Mouse (Mus musculus): ENCODE measurements at regions not wholly inside any gene's neighbourhood (a gene's known extent, or its start where the extent isn't known, plus 50 kb on each side); places are given as distances from the start of the nearest gene placed in this dataset.

DNA sequence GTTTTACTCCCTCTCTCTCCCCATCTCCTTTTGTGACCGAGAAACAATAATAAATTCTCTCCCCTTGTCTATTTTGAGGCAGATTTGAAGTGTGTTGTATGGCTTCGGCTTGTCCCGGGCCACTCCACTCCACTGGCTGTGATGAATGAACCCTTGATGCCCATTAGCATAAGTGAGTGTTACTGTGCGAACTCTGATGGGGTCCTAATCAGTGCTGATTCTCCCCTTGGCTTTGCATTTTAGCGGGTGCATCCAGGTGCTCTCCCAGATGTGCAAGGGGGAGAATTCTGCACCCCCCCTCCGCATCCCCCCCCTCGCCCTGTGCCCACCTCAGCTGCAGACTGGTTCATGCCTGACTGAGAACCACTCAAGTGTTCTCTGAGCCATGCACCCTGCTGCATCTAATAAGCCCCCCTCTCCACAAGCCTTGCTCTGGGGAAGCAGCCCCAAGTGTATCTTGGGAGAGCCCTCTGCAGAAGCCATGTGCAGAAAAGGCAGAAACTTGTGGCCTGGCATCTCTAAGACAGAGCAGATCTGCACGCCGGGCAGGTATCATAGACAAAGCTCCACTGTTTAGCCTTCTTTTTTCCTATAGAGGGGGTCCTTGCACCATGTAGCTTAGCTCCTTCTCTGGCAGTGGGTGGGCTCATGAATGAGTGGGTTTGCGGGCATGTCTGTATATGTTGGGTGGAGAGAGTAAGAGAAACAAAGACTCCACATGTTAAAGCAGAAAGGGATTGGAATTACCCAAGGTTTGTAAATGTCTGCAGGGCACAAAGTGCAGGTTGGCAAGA is 507.5 kb downstream of the Slc4a3 start:
- peaks cover 14% of the 10 kb centered on the region for H3K4me1 ChIP-seq (replicated peaks)
- WGBS: 57% methylated on average over 10 of the region's 10 CpGs
- H3K27me3 ChIP-seq (ENCODE audit: insufficient read depth, poor library complexity, severe bottlenecking): no peaks in the 10 kb centered on the region
- DNase-seq (ENCODE audit: low spot score): no peak
- no peak overlapping the region for H3K4me3 ChIP-seq
- H3K9me3 ChIP-seq: no peaks in the 10 kb centered on the region
- H3K36me3 ChIP-seq: no peaks in the 10 kb centered on the region
- no peak overlapping the region for H3K27ac ChIP-seq

DNA sequence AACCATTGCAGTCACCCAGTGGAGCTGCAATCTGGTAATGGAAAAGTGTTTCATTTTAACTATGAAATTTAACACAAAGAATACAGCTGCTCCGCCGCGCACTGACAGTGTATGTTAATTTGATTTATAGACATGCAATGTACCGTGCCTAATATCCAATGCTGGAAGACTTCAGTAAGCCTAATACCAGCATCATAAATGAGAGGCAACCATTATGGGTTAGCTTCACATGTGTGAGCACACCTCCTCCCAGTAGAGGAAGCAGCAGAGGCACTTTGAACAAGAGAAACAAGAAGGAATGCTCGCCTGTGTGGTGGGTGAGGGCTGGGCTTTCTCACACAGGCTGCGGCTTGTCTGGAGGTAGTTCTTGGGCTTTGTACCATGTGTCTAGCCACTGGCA is 519.7 kb downstream of the Slc4a3 start:
- H3K27ac ChIP-seq: no peak overlapping the region
- WGBS: 76% methylated on average over 6 of the region's 6 CpGs
- no peaks in the 10 kb centered on the region for H3K9me3 ChIP-seq
- no peaks in the 10 kb centered on the region for H3K27me3 ChIP-seq (ENCODE audit: insufficient read depth, poor library complexity, severe bottlenecking)
- no peak overlapping the region for H3K4me3 ChIP-seq
- no peaks in the 10 kb centered on the region for H3K36me3 ChIP-seq
- 0 out of 2 replicates have a peak, but pooled peaks cover 4% of the 10 kb centered on the region for H3K4me1 ChIP-seq (replicated peaks)
- DNase-seq (ENCODE audit: low spot score): no peak

- H3K9me3 ChIP-seq: no peaks in the 10 kb centered on the region
Observed at GRCm38 (mm10) chr1:76070831-76071321, 524.8 kb downstream of the Slc4a3 start.

GRCm38 (mm10) chr1:76075213-76075612 is 529.1 kb downstream of the Slc4a3 start:
- H3K4me3 ChIP-seq: no peak overlapping the region
- H3K27me3 ChIP-seq (ENCODE audit: insufficient read depth, poor library complexity, severe bottlenecking): no peaks in the 10 kb centered on the region
- peaks cover 19% of the 10 kb centered on the region for H3K4me1 ChIP-seq (replicated peaks)
- no peak for DNase-seq (ENCODE audit: low spot score)
- WGBS: 86% methylated on average over 3 of the region's 3 CpGs
- no peaks in the 10 kb centered on the region for H3K9me3 ChIP-seq
- no peak overlapping the region for H3K27ac ChIP-seq
- no peaks in the 10 kb centered on the region for H3K36me3 ChIP-seq

More at GRCm38 (mm10) chr1:76070831-76071321, 524.8 kb downstream of the Slc4a3 start:
- Histone ChIP-seq H3K4me3 (no peak overlapping the region), H3K36me3 (no peaks in the 10 kb centered on the region), H3K4me1 (replicated peaks) (peaks cover 18% of the 10 kb centered on the region), H3K27ac (no peak overlapping the region), H3K27me3 (ENCODE audit: insufficient read depth, poor library complexity, severe bottlenecking) (no peaks in the 10 kb centered on the region)
- DNase-seq (ENCODE audit: low spot score): no peak
- WGBS: 81% methylated on average over 16 of the region's 16 CpGs

DNA sequence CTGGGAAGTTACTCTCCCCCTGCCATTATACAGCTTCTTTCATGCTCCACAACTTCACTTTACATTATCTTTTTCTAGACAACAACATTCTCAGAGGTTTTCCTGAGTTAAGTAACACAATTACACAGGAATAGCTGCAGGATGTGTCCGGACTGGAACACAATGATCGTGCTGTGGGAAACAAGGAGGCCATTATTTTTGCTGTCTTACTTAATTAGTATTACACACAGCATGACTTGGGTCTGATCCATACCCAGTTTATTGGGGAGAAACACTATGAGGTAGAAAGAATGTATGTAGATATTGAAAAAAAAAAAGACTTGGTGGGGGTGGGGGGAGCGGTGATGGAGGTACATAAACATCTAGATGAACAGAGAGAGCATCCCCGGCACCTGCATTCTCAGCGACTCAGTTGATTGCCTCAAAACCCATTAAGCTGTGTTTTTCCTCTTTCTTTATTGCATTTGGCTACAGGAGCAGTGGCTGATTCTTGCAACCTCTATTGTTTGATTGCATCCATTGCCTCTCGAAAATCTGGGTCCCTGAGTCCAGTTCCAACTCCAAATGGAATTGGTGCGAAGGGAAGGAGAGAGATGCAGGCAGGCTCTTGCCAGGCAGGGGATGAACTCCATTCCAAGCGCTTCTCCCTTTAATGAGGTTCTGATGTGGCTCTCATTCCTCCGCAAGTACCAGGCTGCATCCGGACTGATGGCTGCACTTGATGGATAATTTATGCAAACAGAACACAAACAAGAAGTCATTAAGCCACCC is 529.8 kb downstream of the Slc4a3 start:
- Histone ChIP-seq H3K9me3 (no peaks in the 10 kb centered on the region), H3K4me3 (no peak overlapping the region), H3K27ac (no peak overlapping the region), H3K36me3 (no peaks in the 10 kb centered on the region), H3K27me3 (ENCODE audit: insufficient read depth, poor library complexity, severe bottlenecking) (no peaks in the 10 kb centered on the region), H3K4me1 (replicated peaks) (peaks cover 19% of the 10 kb centered on the region)
- WGBS: 65% methylated on average over 10 of the region's 10 CpGs
- DNase-seq (ENCODE audit: low spot score): no peak

- H3K9me3 ChIP-seq: no peaks in the 10 kb centered on the region
- no peak for DNase-seq (ENCODE audit: low spot score)
- H3K36me3 ChIP-seq: no peaks in the 10 kb centered on the region
- WGBS: 75% methylated on average over 6 of the region's 6 CpGs
- H3K4me3 ChIP-seq: no peak overlapping the region
- no peaks in the 10 kb centered on the region for H3K27me3 ChIP-seq (ENCODE audit: insufficient read depth, poor library complexity, severe bottlenecking)
- H3K4me1 ChIP-seq (replicated peaks): peaks cover 15% of the 10 kb centered on the region
- H3K27ac ChIP-seq: no peak overlapping the region
Observed at GRCm38 (mm10) chr1:76080241-76080640, 534.2 kb downstream of the Slc4a3 start.

DNA sequence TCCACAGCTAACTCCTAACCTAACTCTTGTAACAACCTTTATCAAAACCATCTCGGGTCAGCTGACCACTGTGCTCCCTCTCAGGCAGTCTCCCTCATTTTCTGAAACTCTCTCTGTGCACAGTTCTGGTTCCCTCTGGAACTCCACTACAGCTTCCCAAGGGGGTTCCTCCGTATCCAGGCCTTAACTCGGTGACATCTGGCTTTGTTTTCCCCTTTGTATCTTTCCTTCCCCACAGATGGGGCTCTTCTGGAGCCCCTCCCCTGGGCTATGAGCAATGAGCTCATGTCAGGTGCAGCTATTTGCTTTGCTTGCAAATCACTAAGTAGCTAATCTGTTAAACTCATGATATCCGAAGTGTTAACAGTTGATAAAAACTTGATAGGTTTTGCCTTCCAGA is 535.6 kb downstream of the Slc4a3 start:
- WGBS: 54% methylated on average over 4 of the region's 4 CpGs
- H3K27ac ChIP-seq: no peak overlapping the region
- DNase-seq (ENCODE audit: low spot score): no peak

GRCm38 (mm10) chr1:76083273-76084036 is 537.4 kb downstream of the Slc4a3 start:
- DNase-seq (ENCODE audit: low spot score): no peak
- H3K9me3 ChIP-seq: no peaks in the 10 kb centered on the region
- H3K4me3 ChIP-seq: no peak overlapping the region
- H3K4me1 ChIP-seq (replicated peaks): peaks cover 5% of the 10 kb centered on the region
- H3K36me3 ChIP-seq: no peaks in the 10 kb centered on the region
- no peaks in the 10 kb centered on the region for H3K27me3 ChIP-seq (ENCODE audit: insufficient read depth, poor library complexity, severe bottlenecking)
- 94% methylated on average over 3 of the region's 3 CpGs for WGBS
- no peak overlapping the region for H3K27ac ChIP-seq

More for the DNA sequence above, 535.6 kb downstream of the Slc4a3 start:
- H3K4me3 ChIP-seq: no peak overlapping the region
- no peaks in the 10 kb centered on the region for H3K9me3 ChIP-seq
- H3K4me1 ChIP-seq (replicated peaks): peaks cover 5% of the 10 kb centered on the region
- no peaks in the 10 kb centered on the region for H3K27me3 ChIP-seq (ENCODE audit: insufficient read depth, poor library complexity, severe bottlenecking)
- no peaks in the 10 kb centered on the region for H3K36me3 ChIP-seq

DNA sequence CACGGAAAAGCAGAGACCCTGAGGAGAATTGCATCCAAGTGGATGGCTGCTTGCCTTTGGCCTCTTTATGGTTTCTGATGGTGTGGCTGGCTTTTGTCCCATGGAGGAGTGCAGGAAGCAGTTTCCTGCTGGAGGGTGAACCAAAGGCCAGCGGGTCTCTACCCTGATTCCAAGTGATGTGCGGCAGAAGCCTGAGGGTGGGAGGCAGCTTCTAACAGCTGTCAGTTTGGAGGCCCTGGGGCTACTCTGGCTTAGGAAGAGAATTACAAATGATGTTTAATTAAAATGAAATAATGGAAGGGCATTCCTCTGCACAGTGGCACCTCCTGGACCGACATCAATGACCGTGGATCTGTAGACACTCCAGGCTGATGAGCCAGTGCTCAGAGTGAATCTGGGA is 545.0 kb downstream of the Slc4a3 start:
- H3K4me1 ChIP-seq (replicated peaks): peaks cover 6% of the 10 kb centered on the region
- H3K4me3 ChIP-seq: no peak overlapping the region
- no peak for DNase-seq (ENCODE audit: low spot score)
- no peaks in the 10 kb centered on the region for H3K36me3 ChIP-seq
- no peaks in the 10 kb centered on the region for H3K9me3 ChIP-seq
- H3K27me3 ChIP-seq (ENCODE audit: insufficient read depth, poor library complexity, severe bottlenecking): no peaks in the 10 kb centered on the region
- H3K27ac ChIP-seq: no peak overlapping the region
- 54% methylated on average over 5 of the region's 5 CpGs for WGBS

DNA sequence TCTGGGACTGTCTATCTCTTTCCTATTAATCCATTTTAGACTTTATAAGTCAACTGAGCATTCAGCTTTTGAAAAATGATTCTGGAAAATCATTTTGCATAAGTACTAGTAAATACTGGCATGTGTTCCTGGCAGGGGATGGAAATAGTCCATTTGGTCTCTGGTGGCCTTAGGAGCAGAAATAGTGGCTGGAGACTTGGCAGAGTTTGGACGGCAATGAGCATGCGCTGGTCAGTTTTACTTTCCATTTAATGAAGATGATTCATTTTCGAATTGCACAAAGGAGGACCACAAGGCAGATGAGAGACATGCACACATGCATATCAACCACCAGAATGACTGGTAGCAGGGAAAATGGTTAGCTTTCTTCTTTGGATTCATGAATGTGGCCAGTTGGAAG is 567.2 kb downstream of the Slc4a3 start:
- no peaks in the 10 kb centered on the region for H3K9me3 ChIP-seq
- no peaks in the 10 kb centered on the region; the same call in 1 of the 2 replicates for H3K27me3 ChIP-seq (ENCODE audit: insufficient read depth, poor library complexity, severe bottlenecking)
- DNase-seq (ENCODE audit: low spot score): no peak
- no peak overlapping the region for H3K27ac ChIP-seq
- no peaks in the 10 kb centered on the region for H3K36me3 ChIP-seq
- WGBS: 92% methylated on average over 3 of the region's 3 CpGs
- H3K4me3 ChIP-seq: no peak overlapping the region
- H3K4me1 ChIP-seq (replicated peaks): peaks cover 5% of the 10 kb centered on the region

GRCm38 (mm10) chr1:76120840-76121239 is 574.8 kb downstream of the Slc4a3 start:
- no peak for DNase-seq (ENCODE audit: low spot score)
- no peak overlapping the region for H3K27ac ChIP-seq
- H3K27me3 ChIP-seq (ENCODE audit: insufficient read depth, poor library complexity, severe bottlenecking): no peaks in the 10 kb centered on the region
- no peaks in the 10 kb centered on the region for H3K36me3 ChIP-seq
- no peak overlapping the region for H3K4me3 ChIP-seq
- H3K4me1 ChIP-seq (replicated peaks): peaks cover 5% of the 10 kb centered on the region
- WGBS: 75% methylated on average over 4 of the region's 4 CpGs
- H3K9me3 ChIP-seq: no peaks in the 10 kb centered on the region

GRCm38 (mm10) chr1:76130353-76130752 is 584.3 kb downstream of the Slc4a3 start:
- Histone ChIP-seq H3K36me3 (no peaks in the 10 kb centered on the region), H3K4me3 (no peak overlapping the region), H3K4me1 (replicated peaks) (peaks cover 7% of the 10 kb centered on the region), H3K27me3 (ENCODE audit: insufficient read depth, poor library complexity, severe bottlenecking) (no peaks in the 10 kb centered on the region), H3K27ac (no peak overlapping the region), H3K9me3 (no peaks in the 10 kb centered on the region)
- 45% methylated on average over 4 of the region's 4 CpGs for WGBS
- DNase-seq (ENCODE audit: low spot score): peak; percentile 32
